Mouse (Mus musculus): ENCODE data around the gene 1600014C10Rik. TPM values are rescaled to one million over a fixed set of nuclear protein-coding genes. Genes with fewer than 3 reads are reported as not detected.
A peak's percentile ranks its signal among the peaks of the same experiment; 100 is the strongest.

The 1600014C10Rik gene
- total and polyA plus RNA-seq, 3 experiments, result 3.7 to 12.3 (median 6.7) TPM

GRCm38 (mm10) chr7:38167724-38168141 lies 15.3 kb upstream of the 1600014C10Rik start:
- TF ChIP-seq CTCF (IDR thresholded peaks at IDR 0.05; ENCODE audit: low read depth, low read length) (no peak), TAL1 (conservative IDR thresholded peaks at IDR 0.05; ENCODE audit: low read depth, low read length) (no peak), GATA1 (IDR thresholded peaks at IDR 0.05; ENCODE audit: borderline replicate concordance, low read length) (no peak), GATA2 (IDR thresholded peaks at IDR 0.05; ENCODE audit: borderline replicate concordance, low read depth, low read length) (no peak), POLR2AphosphoS5 (IDR thresholded peaks at IDR 0.05; ENCODE audit: insufficient replicate concordance, low read depth, low read length) (no peak)
- no peaks in the 10 kb centered on the region for H3K9me3 ChIP-seq (replicated peaks)
- no peak overlapping the region for H3K4me3 ChIP-seq (ENCODE audit: low read depth, low read length)
- DNase-seq (ENCODE audit: low spot score) (no peak), ATAC-seq (ENCODE audit: extremely low read depth, insufficient number of reproducible peaks, low FRiP score, poor library complexity, severe bottlenecking) (no peak)
- no peaks in the 10 kb centered on the region for H3K36me3 ChIP-seq (replicated peaks)
- H3K27me3 ChIP-seq (ENCODE audit: insufficient read depth, low read length), result peaks cover 5% of the 10 kb centered on the region; the same call in 1 of the 2 replicates
- H3K4me1 ChIP-seq (ENCODE audit: insufficient read depth, low read depth, low read length), result no peaks in the 10 kb centered on the region

- peaks cover 11% of the 10 kb centered on the region for H3K9me3 ChIP-seq (replicated peaks)
- no peaks in the 10 kb centered on the region for H3K36me3 ChIP-seq (replicated peaks)
- ATAC-seq (ENCODE audit: extremely low read depth, insufficient number of reproducible peaks, low FRiP score, poor library complexity, severe bottlenecking) (no peak), DNase-seq (ENCODE audit: low spot score) (no peak)
- no peaks in the 10 kb centered on the region for H3K4me1 ChIP-seq (ENCODE audit: insufficient read depth, low read depth, low read length)
- TF ChIP-seq TAL1 (conservative IDR thresholded peaks at IDR 0.05; ENCODE audit: low read depth, low read length), result no peak
- no peak for TF ChIP-seq GATA1 (IDR thresholded peaks at IDR 0.05; ENCODE audit: borderline replicate concordance, low read length)
- no peak for TF ChIP-seq CTCF (IDR thresholded peaks at IDR 0.05; ENCODE audit: low read depth, low read length)
- TF ChIP-seq GATA2 (IDR thresholded peaks at IDR 0.05; ENCODE audit: borderline replicate concordance, low read depth, low read length), result no peak
- no peak for TF ChIP-seq POLR2AphosphoS5 (IDR thresholded peaks at IDR 0.05; ENCODE audit: insufficient replicate concordance, low read depth, low read length)
- no peaks in the 10 kb centered on the region for H3K27me3 ChIP-seq (ENCODE audit: insufficient read depth, low read length)
- H3K4me3 ChIP-seq (ENCODE audit: low read depth, low read length), result no peak overlapping the region
Observed at GRCm38 (mm10) chr7:38173871-38174270, 9.1 kb upstream of the 1600014C10Rik start.

- Histone ChIP-seq H3K36me3 (replicated peaks) (no peaks in the 10 kb centered on the region), H3K4me3 (ENCODE audit: low read depth, low read length) (no peak overlapping the region), H3K27me3 (ENCODE audit: insufficient read depth, low read length) (no peaks in the 10 kb centered on the region), H3K4me1 (ENCODE audit: insufficient read depth, low read depth, low read length) (no peaks in the 10 kb centered on the region), H3K9me3 (replicated peaks) (peaks cover 11% of the 10 kb centered on the region)
- DNase-seq (ENCODE audit: low spot score) (no peak), ATAC-seq (ENCODE audit: extremely low read depth, insufficient number of reproducible peaks, low FRiP score, poor library complexity, severe bottlenecking) (no peak)
- no peak for TF ChIP-seq GATA2 (IDR thresholded peaks at IDR 0.05; ENCODE audit: borderline replicate concordance, low read depth, low read length)
- TF ChIP-seq TAL1 (conservative IDR thresholded peaks at IDR 0.05; ENCODE audit: low read depth, low read length), result no peak
- TF ChIP-seq GATA1 (IDR thresholded peaks at IDR 0.05; ENCODE audit: borderline replicate concordance, low read length), result no peak
- TF ChIP-seq POLR2AphosphoS5 (IDR thresholded peaks at IDR 0.05; ENCODE audit: insufficient replicate concordance, low read depth, low read length), result no peak
Observed at GRCm38 (mm10) chr7:38174321-38175148, 8.5 kb upstream of the 1600014C10Rik start.

- peak; percentile 6 for DNase-seq (ENCODE audit: low spot score)
- H3K36me3 ChIP-seq (replicated peaks), result no peaks in the 10 kb centered on the region
- H3K4me3 ChIP-seq (ENCODE audit: low read depth, low read length), result no peak overlapping the region
- no peaks in the 10 kb centered on the region for H3K27me3 ChIP-seq (ENCODE audit: insufficient read depth, low read length)
- peaks cover 19% of the 10 kb centered on the region for H3K9me3 ChIP-seq (replicated peaks)
- ATAC-seq (ENCODE audit: extremely low read depth, insufficient number of reproducible peaks, low FRiP score, poor library complexity, severe bottlenecking), result 0 out of 2 replicates have a peak, but pooled peaks have one; percentile 12
- H3K4me1 ChIP-seq (ENCODE audit: insufficient read depth, low read depth, low read length), result no peaks in the 10 kb centered on the region
- TF ChIP-seq TAL1 (conservative IDR thresholded peaks at IDR 0.05; ENCODE audit: low read depth, low read length) (no peak), CTCF (IDR thresholded peaks at IDR 0.05; ENCODE audit: low read depth, low read length) (no peak), GATA1 (IDR thresholded peaks at IDR 0.05; ENCODE audit: borderline replicate concordance, low read length) (no peak), POLR2AphosphoS5 (IDR thresholded peaks at IDR 0.05; ENCODE audit: insufficient replicate concordance, low read depth, low read length) (no peak), GATA2 (IDR thresholded peaks at IDR 0.05; ENCODE audit: borderline replicate concordance, low read depth, low read length) (no peak)
Observed at GRCm38 (mm10) chr7:38176056-38176455, 7.0 kb upstream of the 1600014C10Rik start.

- Histone ChIP-seq H3K27me3 (ENCODE audit: insufficient read depth, low read length) (no peaks in the 10 kb centered on the region; the same call in 1 of the 2 replicates), H3K4me1 (ENCODE audit: insufficient read depth, low read depth, low read length) (peaks cover 7% of the 10 kb centered on the region; the same call in 1 of the 2 replicates), H3K9me3 (replicated peaks) (peaks cover 40% of the 10 kb centered on the region), H3K4me3 (ENCODE audit: low read depth, low read length) (no peak overlapping the region), H3K36me3 (replicated peaks) (no peaks in the 10 kb centered on the region)
- ATAC-seq (ENCODE audit: extremely low read depth, insufficient number of reproducible peaks, low FRiP score, poor library complexity, severe bottlenecking), result no peak
- no peak for TF ChIP-seq GATA1 (IDR thresholded peaks at IDR 0.05; ENCODE audit: borderline replicate concordance, low read length)
- TF ChIP-seq TAL1 (conservative IDR thresholded peaks at IDR 0.05; ENCODE audit: low read depth, low read length), result no peak
- TF ChIP-seq CTCF (IDR thresholded peaks at IDR 0.05; ENCODE audit: low read depth, low read length), result no peak
- no peak for TF ChIP-seq POLR2AphosphoS5 (IDR thresholded peaks at IDR 0.05; ENCODE audit: insufficient replicate concordance, low read depth, low read length)
- DNase-seq (ENCODE audit: low spot score), result peak; percentile 38
Observed at GRCm38 (mm10) chr7:38179896-38180295, 3.1 kb upstream of the 1600014C10Rik start.

GRCm38 (mm10) chr7:38181366-38181765 lies 1.7 kb upstream of the 1600014C10Rik start:
- TF ChIP-seq GATA2 (IDR thresholded peaks at IDR 0.05; ENCODE audit: borderline replicate concordance, low read depth, low read length) (no peak), POLR2AphosphoS5 (IDR thresholded peaks at IDR 0.05; ENCODE audit: insufficient replicate concordance, low read depth, low read length) (no peak), GATA1 (IDR thresholded peaks at IDR 0.05; ENCODE audit: borderline replicate concordance, low read length) (no peak), CTCF (IDR thresholded peaks at IDR 0.05; ENCODE audit: low read depth, low read length) (no peak), TAL1 (conservative IDR thresholded peaks at IDR 0.05; ENCODE audit: low read depth, low read length) (no peak)
- Histone ChIP-seq H3K27me3 (ENCODE audit: insufficient read depth, low read length) (no peaks in the 10 kb centered on the region; the same call in 1 of the 2 replicates), H3K4me3 (ENCODE audit: low read depth, low read length) (no peak overlapping the region), H3K36me3 (replicated peaks) (no peaks in the 10 kb centered on the region), H3K4me1 (ENCODE audit: insufficient read depth, low read depth, low read length) (peaks cover 7% of the 10 kb centered on the region; the same call in 1 of the 2 replicates), H3K9me3 (replicated peaks) (peaks cover 44% of the 10 kb centered on the region)
- no peak for ATAC-seq (ENCODE audit: extremely low read depth, insufficient number of reproducible peaks, low FRiP score, poor library complexity, severe bottlenecking)
- no peak for DNase-seq (ENCODE audit: low spot score)
